Mouse (Mus musculus): ENCODE results near the gene Gcnt4.

DNA sequence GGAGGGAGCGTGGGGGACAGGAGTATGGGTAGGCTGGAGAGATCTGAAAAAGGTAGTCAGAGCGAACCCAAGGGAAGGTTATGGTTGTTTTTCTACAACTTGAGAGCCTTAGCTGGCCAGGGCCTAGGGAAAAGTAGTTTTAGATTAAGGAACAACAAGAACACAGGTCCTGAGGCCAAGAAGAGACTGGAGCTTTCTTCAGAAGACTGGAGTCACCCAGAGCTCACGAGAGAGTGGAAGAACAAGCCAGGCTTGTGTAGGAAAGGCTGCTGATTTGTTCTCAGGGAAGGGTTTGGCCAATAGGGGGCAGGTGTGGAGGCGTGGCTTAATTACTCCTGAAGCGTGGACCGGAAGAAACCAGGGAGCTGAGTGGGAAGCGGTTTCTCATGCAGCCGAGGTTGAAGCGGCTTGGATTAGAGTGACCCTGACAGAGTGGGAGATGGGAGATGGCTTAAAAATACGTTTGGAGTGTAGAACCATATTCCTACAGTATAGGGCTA is 12.6 kb downstream of the Gcnt4 start:
- TF ChIP-seq CTCF (conservative IDR thresholded peaks at IDR 0.05 in 1 of 2, IDR thresholded peaks at IDR 0.05 in 1 of 2; ENCODE audit: low read depth in 2 of 2, low read length in 2 of 2) (no peak; a peak in 1 of 4 replicates), EP300 (IDR thresholded peaks at IDR 0.05; ENCODE audit: low read length) (no peak), USF1 (IDR thresholded peaks at IDR 0.05; ENCODE audit: low read depth, low read length) (no peak), POLR2A (IDR thresholded peaks at IDR 0.05; ENCODE audit: low read depth, low read length) (no peak), E2F4 (IDR thresholded peaks at IDR 0.05; ENCODE audit: insufficient replicate concordance, low read depth, low read length) (no peak), CHD2 (IDR thresholded peaks at IDR 0.05; ENCODE audit: low read length) (no peak), ETS1 (conservative IDR thresholded peaks at IDR 0.05; ENCODE audit: low read depth, low read length) (no peak), ZMIZ1 (IDR thresholded peaks at IDR 0.05; ENCODE audit: low read depth, low read length) (no peak), ZNF384 (IDR thresholded peaks at IDR 0.05; ENCODE audit: low read depth, low read length) (no peak), POLR2AphosphoS2 (IDR thresholded peaks at IDR 0.05; ENCODE audit: low read depth, low read length) (no peak), MYC (IDR thresholded peaks at IDR 0.05; ENCODE audit: low read depth, low read length) (no peak)

Data from CH12.LX (cell line).